Mouse (Mus musculus) layer of hippocampus, postnatal 10 days (tissue): ENCODE measurements around the gene Prkch. TPM values are rescaled to one million over a fixed set of nuclear protein-coding genes. Genes with fewer than 3 reads are reported as not detected.

Experiments
- DNase-seq, 2 experiments: peaks; one replicate each; pipeline ENCODE4 v3.0.0; 2021; ENCODE audit warnings: low spot score in 2 of 2
- total RNA-seq, 2 experiments: library from RNA; stranded (reverse); gene quantifications; 2 replicates each; pipeline ENCODE4 v1.2.3; 2021

The Prkch gene
- total RNA-seq, 2 experiments from 2014 or later: 5.6 to 7.0 TPM

GRCm38 (mm10) chr12:73609676-73610545, 25.3 kb downstream of the Prkch start:
- no peak for DNase-seq

DNA sequence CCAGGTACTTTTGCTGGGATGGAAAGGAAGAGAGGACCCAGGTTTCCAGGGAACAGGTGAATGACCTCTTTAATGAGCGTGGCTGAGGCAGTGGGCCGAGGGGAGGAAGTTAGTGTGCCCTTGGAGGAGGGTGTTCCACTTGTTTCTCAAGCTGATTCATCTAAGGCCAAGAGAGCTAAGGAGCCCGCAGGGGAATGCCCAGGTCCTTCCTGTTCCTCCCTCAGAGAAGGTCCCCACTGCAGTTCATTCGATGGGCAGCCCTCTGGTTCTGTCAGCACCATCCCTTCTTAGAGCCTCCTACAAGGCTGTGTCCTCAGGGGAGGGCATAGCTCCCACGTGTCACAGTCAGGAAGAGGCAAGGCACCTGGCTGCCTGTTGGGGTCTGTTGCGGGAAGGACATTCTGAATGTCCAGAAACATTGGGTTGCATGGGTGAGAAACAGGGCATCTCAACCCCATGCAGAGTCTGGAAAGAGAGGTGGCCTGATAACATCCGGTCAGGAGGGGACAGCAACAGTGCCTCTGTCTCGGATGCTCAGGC, 26.3 kb downstream of the Prkch start:
- DNase-seq: no peak

- no peak for DNase-seq
Measured at GRCm38 (mm10) chr12:73611741-73612140, 27.1 kb downstream of the Prkch start.

DNA sequence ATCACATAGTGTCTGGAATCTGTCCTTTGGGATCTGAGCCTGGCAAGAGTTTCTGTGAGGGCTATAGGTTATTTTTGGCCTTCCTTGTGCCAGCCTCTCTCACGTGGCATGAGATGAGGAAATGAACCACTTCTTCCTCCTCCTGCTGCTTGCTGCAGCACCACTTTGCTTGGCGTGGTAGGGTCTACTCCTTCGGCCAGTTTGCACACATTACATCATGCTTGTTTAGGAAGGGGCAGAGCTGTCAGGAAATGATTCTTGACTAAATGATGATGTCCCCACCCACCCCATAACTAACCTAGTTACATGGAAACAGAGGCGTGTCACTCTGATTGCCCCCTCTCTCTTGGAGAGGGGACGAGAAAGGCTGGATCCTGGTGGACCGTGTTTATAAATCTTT, 28.6 kb downstream of the Prkch start:
- no peak for DNase-seq

DNA sequence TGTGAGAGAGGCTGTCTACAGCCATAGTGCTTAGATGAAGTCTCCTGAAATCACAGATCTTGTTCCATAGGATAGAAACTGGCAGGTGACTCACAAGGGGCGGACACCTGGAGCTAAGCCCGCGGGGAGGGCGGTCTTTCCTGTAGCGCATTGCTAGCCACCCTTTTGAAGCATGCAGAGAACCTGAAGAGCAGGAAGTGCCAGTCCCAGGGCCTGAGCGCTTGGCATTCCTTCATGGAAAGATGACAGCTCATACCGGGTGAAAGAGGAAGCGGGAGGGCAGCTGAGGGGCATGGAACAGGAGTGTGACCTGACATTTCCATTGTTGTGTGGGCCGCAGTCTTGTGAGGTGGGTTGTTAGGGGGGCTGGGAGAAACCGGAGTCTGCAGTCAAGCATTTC, 33.1 kb downstream of the Prkch start:
- DNase-seq: no peak

DNA sequence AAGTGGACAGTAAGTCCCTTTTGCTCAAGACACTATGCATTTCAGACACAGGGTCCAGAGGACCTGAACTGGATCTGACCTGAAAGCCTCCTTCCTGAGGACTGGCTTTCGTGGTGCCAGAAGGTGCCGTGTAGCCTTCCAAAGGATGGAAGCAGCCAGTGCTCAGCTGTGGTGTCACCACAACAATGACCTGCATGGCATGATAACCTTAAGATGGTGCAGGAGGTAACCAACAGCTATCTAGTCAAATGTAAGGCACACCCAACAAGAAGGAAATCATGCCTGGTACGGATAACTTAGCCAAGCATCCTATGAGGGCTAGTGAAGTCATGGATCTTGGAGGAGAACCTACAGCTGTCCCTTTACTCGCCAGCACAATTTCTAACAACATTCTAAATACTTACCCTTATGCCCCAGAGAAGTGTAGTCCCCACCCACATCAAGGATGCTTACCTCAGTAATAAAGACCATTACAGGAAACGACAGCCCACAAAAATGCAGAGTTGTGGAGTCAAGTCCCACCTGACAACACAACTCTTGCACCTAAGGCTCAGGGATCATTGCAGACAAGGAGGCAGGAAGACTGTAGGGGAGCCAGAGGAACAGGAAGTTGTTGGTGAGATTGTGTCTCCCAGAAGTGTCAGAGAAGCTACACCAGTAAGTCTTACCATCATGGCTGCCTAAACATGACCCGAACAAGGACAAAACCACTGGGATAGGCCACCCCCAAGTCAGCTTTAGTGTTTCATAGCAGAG, 40.9 kb downstream of the Prkch start:
- no peak for DNase-seq

- no peak for DNase-seq
Measured at GRCm38 (mm10) chr12:73627902-73628301, 43.3 kb downstream of the Prkch start.

GRCm38 (mm10) chr12:73630596-73630995, 46.0 kb downstream of the Prkch start:
- DNase-seq: no peak

DNA sequence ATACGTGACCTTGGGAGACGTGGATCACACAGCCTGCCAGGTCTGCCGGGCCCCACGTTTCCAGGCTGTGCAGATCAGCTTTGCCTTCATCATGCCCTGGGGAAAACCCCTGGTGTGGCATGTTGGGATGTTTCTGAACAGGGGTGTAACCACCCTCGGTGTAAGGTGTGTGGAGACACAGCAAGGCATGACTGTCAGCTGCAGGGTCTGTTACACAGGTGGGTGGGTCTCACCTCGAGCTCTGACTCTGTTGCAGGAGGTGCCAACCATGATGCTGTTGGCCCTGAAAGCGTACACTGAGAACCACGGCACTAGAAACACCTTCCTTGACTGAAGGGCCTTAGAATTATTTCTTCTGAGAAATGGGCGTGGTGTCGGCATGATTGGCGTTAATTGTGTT, 46.6 kb downstream of the Prkch start:
- no peak for DNase-seq

DNA sequence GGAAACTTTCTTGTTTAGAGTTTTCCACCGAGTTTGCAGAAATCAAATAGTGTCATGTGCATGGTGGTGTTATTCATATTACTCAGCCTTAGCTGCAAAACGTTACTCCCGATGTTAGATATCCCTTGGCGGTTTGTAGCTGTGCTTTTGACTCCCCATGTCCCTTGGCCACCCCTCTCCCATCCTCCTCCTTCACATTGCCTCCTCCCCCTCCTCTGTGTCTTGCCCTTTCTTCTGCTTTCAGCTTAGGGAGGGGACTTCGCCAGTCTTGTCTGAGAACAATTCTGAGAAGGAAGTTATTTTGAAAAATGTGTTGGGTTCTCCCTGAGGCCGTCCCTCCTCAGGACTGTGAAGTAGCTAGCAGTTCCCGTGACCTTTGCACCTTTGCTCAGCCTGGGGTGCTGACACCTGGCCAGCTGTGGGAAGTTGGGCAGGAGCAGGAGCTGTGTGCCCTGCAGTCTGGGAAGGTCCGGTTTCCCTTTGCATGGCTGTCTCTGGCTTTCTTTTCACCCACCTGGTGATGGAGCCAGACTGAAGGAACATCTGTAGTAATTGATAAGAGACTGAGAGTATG, 48.2 kb downstream of the Prkch start:
- DNase-seq: no peak

DNA sequence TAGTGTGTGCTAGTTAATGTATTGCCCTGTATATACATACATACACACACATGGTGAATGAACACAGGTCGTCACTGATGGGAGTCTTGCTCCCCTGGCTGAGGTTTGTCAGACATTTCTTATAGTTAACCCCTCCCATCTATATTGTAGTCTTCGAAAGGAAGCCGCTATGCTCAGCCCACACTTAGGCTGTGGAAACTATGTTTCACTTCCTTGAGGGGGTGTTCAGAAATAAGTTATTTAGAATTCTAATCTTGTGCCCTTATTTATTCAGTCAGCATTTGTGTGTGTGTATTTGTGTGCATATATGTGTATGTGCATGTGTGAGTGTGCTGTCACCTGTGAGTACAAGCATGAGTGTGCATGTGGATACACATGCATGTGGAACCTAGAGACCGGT, 49.1 kb downstream of the Prkch start:
- no peak for DNase-seq

GRCm38 (mm10) chr12:73639571-73639970, 55.0 kb downstream of the Prkch start:
- no peak for DNase-seq

- DNase-seq: no peak
Measured at GRCm38 (mm10) chr12:73641183-73641582, 56.6 kb downstream of the Prkch start.

- no peak for DNase-seq
Measured at GRCm38 (mm10) chr12:73645216-73645615, 60.6 kb downstream of the Prkch start.

DNA sequence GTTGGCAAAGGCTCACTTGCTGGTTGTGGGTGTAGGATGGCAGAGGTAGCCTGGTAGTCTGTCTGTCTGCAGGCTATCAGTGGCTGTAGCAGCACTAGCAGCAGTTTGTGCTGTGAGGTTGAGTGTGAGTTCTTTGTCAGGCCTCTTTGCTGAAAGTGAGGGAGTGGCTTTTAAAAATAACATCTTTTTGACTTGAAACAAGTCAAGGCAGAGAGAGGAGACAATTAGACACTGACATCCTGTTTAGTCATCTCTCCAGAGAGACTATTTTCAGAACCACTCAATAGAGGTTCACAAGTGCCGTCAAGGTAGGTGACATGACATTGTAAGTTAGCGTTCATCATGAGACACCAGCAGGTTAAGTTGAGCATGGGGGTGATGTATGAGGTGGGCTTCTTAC, 63.1 kb downstream of the Prkch start:
- no peak for DNase-seq

DNA sequence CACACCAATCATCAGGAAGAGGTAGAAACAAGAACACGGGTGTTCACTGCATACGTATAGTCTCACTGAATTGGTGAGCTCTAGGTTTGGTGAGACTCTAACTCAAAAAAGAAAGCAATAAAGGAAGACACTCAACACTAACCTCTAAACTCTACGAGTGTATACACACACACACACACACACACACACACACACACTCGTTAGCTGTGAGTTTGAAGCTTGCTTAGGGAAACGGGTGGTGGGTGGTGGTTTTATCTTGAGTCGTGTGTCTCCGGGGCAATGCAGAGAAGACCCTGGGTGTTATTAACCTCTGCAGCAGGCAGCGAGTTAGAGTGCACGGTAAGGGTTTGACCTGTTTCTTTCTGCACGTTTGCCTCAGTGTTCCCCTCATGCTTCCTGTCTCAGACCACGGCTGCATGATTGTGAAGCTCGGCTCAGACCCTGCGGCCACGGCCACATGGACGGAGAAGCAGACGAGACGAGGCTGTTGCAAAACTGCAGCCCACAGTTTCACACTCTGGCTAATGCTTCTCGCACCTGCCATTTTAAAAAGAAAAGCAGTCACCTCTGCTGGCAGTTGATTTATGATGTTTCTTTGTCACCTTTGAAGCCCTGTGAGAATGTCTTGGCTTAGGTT, 72.1 kb downstream of the Prkch start:
- DNase-seq: no peak

- no peak for DNase-seq
Measured at GRCm38 (mm10) chr12:73663421-73663820, 78.8 kb downstream of the Prkch start.

DNA sequence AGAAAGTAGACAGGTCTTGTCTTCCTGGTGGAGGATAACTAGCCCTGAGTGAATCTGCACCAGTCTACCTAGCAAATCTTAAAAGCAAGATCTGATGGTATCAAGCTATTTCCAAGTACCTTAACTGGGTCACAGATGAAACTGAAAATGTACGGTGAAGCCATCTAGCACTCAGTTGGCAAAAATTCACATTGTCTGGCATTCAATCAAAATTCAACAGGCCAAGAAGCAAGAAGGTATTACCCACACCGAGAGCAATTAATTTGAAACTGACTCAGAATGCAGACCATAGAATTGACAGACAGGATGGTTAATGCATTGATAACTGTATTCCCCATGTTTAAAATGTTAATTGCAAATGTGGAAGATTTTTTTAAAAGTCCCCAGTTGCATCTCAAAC, 82.1 kb downstream of the Prkch start:
- no peak for DNase-seq

- DNase-seq: no peak
Measured at GRCm38 (mm10) chr12:73667607-73668006, 83.0 kb downstream of the Prkch start.

- no peak for DNase-seq
Measured at GRCm38 (mm10) chr12:73670739-73671138, 86.1 kb downstream of the Prkch start.

GRCm38 (mm10) chr12:73671540-73671939, 86.9 kb downstream of the Prkch start:
- DNase-seq: no peak
